Mouse (Mus musculus): ENCODE results near the gene Gtpbp4.

DNA sequence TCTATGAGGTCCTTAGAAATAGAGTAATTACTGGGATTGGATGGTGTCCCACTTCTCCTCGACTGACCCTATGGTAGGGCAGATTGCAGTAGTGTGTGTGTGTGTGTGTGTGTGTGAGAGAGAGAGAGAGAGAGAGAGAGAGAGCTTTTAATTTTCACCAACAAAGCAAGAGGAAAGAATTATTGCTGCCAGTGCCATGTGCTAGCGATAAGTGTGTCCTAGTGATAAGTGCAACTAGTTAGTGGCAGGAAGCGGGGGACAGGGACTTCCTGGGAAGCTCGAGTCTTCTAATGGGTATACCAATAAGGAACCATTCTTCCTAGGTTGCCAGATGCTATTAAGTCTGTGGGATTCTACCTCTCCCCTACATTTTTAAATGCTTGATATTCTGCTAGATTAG is 23.8 kb upstream of the Gtpbp4 start:
- no peak for TF ChIP-seq CTCF (conservative IDR thresholded peaks at IDR 0.05; ENCODE audit: insufficient read depth, insufficient read length, low read depth, low read length)
- no peak for TF ChIP-seq POLR2A (IDR thresholded peaks at IDR 0.05; ENCODE audit: low read depth, low read length)
